Mouse (Mus musculus): ENCODE data around the gene Gm26602.
A peak's percentile ranks its signal among the peaks of the same experiment; 100 is the strongest.

Gm26602 gene

DNA sequence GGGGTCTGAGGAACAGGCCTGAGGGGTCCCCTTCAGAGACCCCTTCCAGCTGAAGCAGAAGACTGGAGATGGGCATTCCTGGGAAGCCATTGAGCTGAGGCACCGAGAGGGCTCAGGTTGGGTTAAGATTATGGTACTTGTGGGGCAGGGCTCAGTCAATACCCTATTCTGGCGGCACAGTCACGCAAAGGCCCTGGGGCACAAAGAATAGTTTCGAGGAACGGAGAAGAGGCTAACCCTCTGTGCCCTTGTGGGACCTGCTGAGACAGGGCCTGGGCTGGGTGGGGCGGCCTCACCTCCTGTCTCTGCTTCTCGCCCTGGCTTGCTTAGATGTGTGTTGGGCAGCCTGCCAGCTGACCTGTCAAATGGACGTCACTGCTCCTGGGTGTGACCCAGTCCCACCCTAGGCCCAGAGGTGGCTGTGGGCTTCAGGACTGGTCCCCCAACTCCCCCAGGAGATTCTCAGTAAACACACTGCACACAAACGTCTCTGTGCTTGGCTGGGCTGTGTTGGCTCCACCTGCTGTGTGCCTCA is 22.6 kb downstream of the Gm26602 start:
- no peak for TF ChIP-seq GATA4 (IDR thresholded peaks at IDR 0.05; ENCODE audit: insufficient replicate concordance, low read length)

- TF ChIP-seq GATA4 (IDR thresholded peaks at IDR 0.05; ENCODE audit: insufficient replicate concordance, low read length): no peak
Observed at GRCm38 (mm10) chr10:79933861-79934260, 23.2 kb downstream of the Gm26602 start.

DNA sequence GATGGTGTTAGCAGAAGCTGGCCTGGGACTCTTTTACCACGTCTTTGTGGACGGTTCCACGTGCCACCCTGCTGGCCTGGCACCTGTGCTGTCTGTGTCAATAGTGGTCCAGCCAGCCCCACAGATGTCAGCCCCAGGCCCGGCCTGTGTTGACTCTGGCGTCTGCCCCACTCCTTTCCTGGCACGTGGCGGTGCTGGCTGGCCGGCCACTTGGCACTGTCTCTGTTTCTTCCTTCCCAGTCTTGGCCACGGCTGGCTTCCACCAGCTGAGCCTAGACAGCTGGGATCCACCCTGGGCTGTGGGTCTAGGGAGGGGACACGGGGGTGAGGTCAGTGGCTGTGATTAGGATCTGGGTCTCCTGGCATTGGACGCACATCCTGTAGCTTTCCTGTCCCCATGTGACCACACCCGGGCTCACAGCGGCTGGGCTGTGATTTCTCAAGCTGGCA is 23.6 kb downstream of the Gm26602 start:
- peak; percentile 84; the same call in 1 of the 2 replicates for TF ChIP-seq GATA4 (IDR thresholded peaks at IDR 0.05; ENCODE audit: insufficient replicate concordance, low read length)

DNA sequence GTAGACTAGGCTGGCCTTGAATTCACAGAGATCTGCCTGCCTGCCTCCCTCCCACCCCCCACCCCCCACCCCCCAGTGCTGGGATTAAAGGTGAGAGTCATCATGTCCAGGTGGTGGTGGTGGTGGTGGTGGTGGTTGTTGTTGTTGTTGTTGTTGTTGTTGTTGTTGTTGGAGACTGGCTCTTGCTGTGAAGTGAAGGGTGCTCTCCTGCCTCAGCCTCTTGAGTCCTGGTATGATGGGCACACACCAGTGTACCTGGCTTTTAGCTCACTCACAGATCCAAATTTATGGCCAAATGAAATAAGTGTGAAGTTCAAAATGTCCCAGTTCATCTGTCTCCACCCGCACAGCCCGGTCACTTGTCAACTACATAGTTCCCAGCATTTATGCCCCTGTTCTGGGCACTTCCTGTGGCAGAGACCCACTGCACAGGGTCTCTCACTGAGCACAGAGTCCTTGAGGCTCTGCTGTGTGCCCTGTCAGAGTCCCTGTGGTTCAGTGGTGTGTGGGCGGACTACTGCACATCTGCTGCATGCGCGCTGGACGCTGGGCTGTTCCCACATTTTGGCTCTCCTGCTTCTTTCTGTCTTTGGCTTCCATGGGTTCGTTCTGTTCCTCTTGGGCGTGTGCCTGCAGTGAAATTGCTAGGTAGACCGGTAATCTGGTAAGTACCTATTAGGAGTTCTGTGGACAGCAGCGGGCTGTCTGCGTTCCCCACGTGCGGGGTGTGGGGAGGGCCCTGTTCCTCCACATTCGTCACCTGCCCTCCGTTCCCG is 24.3 kb downstream of the Gm26602 start:
- TF ChIP-seq GATA4 (IDR thresholded peaks at IDR 0.05; ENCODE audit: insufficient replicate concordance, low read length): no peak

GRCm38 (mm10) chr10:79936284-79936910 is 25.7 kb downstream of the Gm26602 start:
- TF ChIP-seq GATA4 (IDR thresholded peaks at IDR 0.05; ENCODE audit: insufficient replicate concordance, low read length): no peak

- peak; percentile 99; the same call in 1 of the 2 replicates for TF ChIP-seq GATA4 (IDR thresholded peaks at IDR 0.05; ENCODE audit: insufficient replicate concordance, low read length)
Observed at GRCm38 (mm10) chr10:79936911-79937441, 26.3 kb downstream of the Gm26602 start.

DNA sequence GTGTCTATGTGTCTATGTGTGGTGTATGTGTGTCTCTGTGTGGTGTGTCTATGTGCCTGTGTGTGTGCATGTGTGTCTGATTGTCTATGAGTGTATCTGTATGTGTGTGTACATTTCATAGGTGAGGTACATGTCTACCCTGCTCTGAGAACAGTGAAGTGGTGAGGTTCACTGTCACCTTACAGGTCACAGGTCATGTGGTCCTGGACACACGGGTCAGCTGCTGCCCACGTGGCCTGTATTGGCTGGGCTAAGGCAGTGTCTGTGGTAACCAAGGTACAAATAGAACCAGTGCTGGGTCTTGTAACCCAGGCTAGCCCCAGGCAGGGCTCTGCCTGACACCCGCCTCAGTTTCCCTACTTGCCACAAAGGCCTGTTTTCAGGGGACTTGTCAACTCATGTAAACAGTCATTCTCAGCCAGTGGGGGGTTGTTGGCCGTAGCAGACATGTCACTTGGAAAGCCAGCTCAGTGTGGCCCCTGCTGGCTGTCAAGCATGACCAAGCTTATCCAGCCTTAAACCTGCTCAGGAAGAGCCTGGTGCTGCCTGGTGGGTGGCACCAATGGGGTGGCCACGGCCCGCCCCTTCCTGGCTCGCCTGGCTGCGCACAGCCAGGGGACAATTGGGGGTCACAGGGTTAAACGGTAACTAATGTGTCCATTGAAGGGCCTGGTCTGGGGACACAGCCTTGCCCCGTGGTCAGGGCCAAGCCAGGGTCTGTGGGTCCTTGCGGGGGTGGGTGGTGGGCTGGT is 27.3 kb downstream of the Gm26602 start:
- no peak for TF ChIP-seq GATA4 (IDR thresholded peaks at IDR 0.05; ENCODE audit: insufficient replicate concordance, low read length)

DNA sequence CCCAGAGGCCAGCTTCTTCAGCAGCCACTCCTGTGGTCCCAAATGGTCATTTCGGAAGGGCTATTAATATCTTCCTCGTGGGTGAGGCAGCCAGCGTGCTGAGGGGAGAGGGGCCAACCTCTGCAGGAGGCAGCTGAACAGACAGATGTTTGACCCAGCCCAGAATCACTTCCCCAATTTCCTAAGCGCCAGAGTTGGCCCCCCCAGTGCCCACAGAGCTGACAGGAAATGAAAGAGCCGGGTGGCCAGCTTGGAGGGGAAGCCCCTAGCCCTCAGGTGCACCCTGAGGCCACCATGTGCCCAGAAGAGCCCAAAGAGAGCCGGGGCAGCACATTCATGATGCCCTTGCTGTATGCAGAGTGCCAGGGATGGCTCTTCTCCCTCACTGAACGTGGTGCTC is 30.1 kb downstream of the Gm26602 start:
- no peak for TF ChIP-seq GATA4 (IDR thresholded peaks at IDR 0.05; ENCODE audit: insufficient replicate concordance, low read length)

DNA sequence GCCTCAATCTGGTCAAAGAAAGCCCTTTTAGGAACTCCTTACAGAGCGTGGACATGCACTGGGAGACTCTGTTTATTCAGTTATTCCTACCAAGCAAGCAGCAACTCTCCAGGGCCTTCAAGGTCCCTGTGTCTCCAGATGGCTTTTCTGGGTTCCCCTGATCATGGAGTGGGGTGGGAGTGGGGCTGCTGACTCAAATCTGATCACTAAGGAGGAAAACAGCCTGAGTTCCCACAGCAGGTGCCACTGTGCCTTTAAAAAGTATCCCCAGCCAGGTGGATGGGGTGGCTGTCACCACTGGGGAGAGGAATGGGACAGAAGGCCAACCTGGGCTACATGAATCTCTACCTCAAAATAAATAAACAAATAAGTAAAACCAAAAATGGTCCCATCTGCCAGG is 32.3 kb downstream of the Gm26602 start:
- no peak for TF ChIP-seq GATA4 (IDR thresholded peaks at IDR 0.05; ENCODE audit: insufficient replicate concordance, low read length)

- TF ChIP-seq GATA4 (IDR thresholded peaks at IDR 0.05; ENCODE audit: insufficient replicate concordance, low read length): no peak
Observed at GRCm38 (mm10) chr10:79943471-79943901, 32.8 kb downstream of the Gm26602 start.

DNA sequence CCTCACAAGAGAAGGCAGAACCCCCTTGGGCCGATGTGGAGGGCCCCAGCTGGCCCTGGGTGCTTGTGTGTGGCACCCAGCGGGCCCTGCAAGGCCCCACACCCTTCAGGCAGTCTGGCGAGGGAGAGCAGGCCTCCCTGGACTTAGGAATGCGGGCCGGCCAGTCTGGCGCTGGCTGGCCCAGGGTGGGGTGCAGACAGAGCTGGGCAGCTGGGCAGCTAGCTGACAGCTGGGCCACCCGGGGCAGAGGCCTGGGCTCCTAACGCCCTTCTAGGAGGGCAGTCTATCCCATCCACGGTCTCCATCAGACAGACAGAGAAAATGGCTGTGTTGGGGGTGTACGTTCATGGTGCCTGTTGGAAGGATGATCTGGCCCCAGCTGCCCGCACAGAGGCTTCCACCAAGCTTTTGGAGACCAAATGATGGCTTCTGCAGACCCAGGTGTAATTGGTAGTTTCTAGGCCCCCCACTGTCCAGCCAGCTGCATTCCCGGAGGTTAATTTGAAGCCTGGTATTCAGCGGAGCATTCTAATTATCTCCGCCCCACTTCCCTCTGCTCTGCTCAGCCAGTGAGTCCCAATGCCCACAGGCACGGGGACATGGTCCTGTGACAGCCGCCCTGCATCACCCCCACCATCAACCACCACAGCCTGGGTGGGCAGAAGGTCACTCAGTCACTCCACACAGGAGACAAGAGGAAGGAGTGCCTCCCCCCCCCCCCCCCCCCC is 35.0 kb downstream of the Gm26602 start:
- TF ChIP-seq GATA4 (IDR thresholded peaks at IDR 0.05; ENCODE audit: insufficient replicate concordance, low read length): no peak

DNA sequence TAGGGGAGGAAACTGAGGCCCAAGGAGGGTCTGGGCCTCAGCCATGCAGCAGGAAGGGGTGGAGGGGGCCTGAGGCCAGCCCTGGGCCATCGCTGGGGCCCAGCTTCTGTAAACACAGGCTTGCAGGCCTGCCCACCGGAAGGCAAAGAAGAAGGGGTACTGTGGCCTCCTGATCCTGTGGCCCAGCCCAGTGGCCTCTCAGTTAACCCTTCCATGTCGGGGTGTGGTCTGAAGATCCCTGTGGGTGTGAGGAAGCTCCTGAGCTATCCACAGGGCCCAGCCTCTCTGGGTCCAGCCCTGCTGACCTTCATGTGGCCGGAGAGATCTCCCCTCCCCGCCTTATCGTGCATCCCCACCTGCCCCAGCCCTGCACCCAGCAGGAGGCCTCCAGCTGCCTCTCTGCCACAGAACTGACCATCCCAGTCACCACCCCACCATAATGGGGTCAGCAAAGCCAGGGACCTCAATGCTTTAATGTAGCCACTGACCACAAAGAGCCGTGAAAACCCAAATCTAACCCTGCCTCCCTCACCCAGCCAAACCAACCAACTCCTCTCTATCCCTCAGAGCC is 36.2 kb downstream of the Gm26602 start:
- no peak for TF ChIP-seq GATA4 (IDR thresholded peaks at IDR 0.05; ENCODE audit: insufficient replicate concordance, low read length)

DNA sequence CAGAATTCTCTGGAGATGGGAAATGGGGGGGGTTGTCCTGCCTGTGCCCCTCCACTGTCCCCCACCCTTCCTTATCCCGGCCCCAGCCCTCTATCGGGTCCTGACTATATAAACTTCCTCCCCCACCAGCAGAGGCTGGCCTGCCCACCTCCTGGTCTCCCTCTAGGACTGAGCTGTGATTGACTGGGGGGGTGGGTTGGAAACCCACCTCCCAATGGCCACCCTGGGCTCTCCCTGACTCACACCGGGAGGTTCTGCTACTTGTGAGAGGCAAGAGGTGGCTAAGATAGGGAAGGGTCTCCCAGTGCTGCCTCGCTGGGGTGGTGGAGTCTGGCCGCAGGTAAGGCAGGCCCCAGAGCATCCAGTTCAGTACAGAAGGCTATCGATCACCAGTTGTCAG is 36.8 kb downstream of the Gm26602 start:
- no peak for TF ChIP-seq GATA4 (IDR thresholded peaks at IDR 0.05; ENCODE audit: insufficient replicate concordance, low read length)

- TF ChIP-seq GATA4 (IDR thresholded peaks at IDR 0.05; ENCODE audit: insufficient replicate concordance, low read length): no peak
Observed at GRCm38 (mm10) chr10:79949873-79950272, 39.2 kb downstream of the Gm26602 start.
